Mouse (Mus musculus) midbrain, embryonic 12.5 days (tissue): ENCODE measurements around the gene Pbx4. TPM values are rescaled to one million over a fixed set of nuclear protein-coding genes. Genes with fewer than 3 reads are reported as not detected.
A peak's percentile ranks its signal among the peaks of the same experiment; 100 is the strongest.

Experiments
- ATAC-seq: fragments of 200-750 bp; cut with Nextera tagmentation; 2 replicates; pipeline ENCODE4 v1.8.0; 2017; ENCODE audit warnings: low read depth, moderate TSS enrichment, moderate library complexity; ENCODE audit not compliant: low FRiP score
- H3K27ac ChIP-seq: fragments of 300-500 bp; sonication (generic); replicated peaks from 2 replicates; pipeline ENCODE4 v1.5.1; 2016; ENCODE audit warnings: mild to moderate bottlenecking
- H3K27me3 ChIP-seq: fragments of 300-500 bp; sonication (generic); 2 replicates; pipeline ENCODE4 v1.6.1; 2016; ENCODE audit warnings: mild to moderate bottlenecking
- H3K36me3 ChIP-seq: fragments of 300-500 bp; sonication (generic); 2 replicates; pipeline ENCODE4 v1.6.1; 2016
- H3K4me1 ChIP-seq: fragments of 300-500 bp; sonication (generic); 2 replicates; pipeline ENCODE4 v1.6.1; 2016
- H3K4me2 ChIP-seq: fragments of 300-500 bp; sonication (generic); replicated peaks from 2 replicates; pipeline ENCODE4 v1.6.1; 2016; ENCODE audit warnings: mild to moderate bottlenecking, moderate library complexity
- H3K4me3 ChIP-seq: fragments of 300-500 bp; sonication (generic); 2 replicates; pipeline ENCODE4 v1.5.1; 2016; ENCODE audit warnings: mild to moderate bottlenecking
- H3K9ac ChIP-seq: fragments of 300-500 bp; sonication (generic); replicated peaks from 2 replicates; pipeline ENCODE4 v1.6.1; 2016; ENCODE audit warnings: mild to moderate bottlenecking, moderate library complexity
- H3K9me3 ChIP-seq: fragments of 300-500 bp; sonication (generic); 2 replicates; pipeline ENCODE4 v1.6.1; 2016; ENCODE audit warnings: mild to moderate bottlenecking
- WGBS: fragments of 180-500 bp; shearing (Covaris S2); methylation state at CpG from one replicate; pipeline ENCODE4 v1.1.7; 2016; 5-methylcytosine and 5-hydroxymethylcytosine counted together
- polyA plus RNA-seq: library from polyadenylated mRNA; unstranded; fragments of >200 nt; fragmentation: Nextera tagmentation; extraction: Ambion mirVana; gene quantifications from 2 replicates; pipeline ENCODE4 v1.2.1, GENCODE M21; 2016

Gene Pbx4
- polyA plus RNA-seq, 1 experiment from 2014 or later, result 44.8 TPM

GRCm38 (mm10) chr8:69799946-69800345, 32.3 kb upstream of the Pbx4 start:
- peaks cover 96% of the 10 kb centered on the region for H3K36me3 ChIP-seq
- no peak overlapping the region for H3K9ac ChIP-seq
- no peak overlapping the region for H3K27ac ChIP-seq
- H3K4me3 ChIP-seq, result no peak overlapping the region
- 96% methylated on average over 5 of the region's 5 CpGs for WGBS
- no peaks in the 10 kb centered on the region for H3K4me1 ChIP-seq
- H3K27me3 ChIP-seq, result no peaks in the 10 kb centered on the region
- ATAC-seq, result no peak
- no peak overlapping the region for H3K4me2 ChIP-seq
- no peaks in the 10 kb centered on the region for H3K9me3 ChIP-seq

- no peak for ATAC-seq
- Histone ChIP-seq H3K4me1 (no peaks in the 10 kb centered on the region), H3K4me2 (no peak overlapping the region), H3K9ac (no peak overlapping the region), H3K27ac (no peak overlapping the region), H3K4me3 (no peak overlapping the region), H3K27me3 (no peaks in the 10 kb centered on the region), H3K36me3 (peaks cover 96% of the 10 kb centered on the region), H3K9me3 (no peaks in the 10 kb centered on the region)
- 92% methylated on average over 4 of the region's 4 CpGs for WGBS
These were observed 30.5 kb upstream of the Pbx4 start for GRCm38 (mm10) chr8:69801796-69802195.

- ATAC-seq, result no peak
- no peak overlapping the region for H3K4me2 ChIP-seq
- H3K4me3 ChIP-seq, result no peak overlapping the region
- no peak overlapping the region for H3K9ac ChIP-seq
- no peaks in the 10 kb centered on the region for H3K9me3 ChIP-seq
- H3K4me1 ChIP-seq, result no peaks in the 10 kb centered on the region
- H3K27me3 ChIP-seq, result no peaks in the 10 kb centered on the region
- H3K36me3 ChIP-seq, result peaks cover 96% of the 10 kb centered on the region
- H3K27ac ChIP-seq, result no peak overlapping the region
These were observed 30.1 kb upstream of the Pbx4 start for GRCm38 (mm10) chr8:69802216-69802615.

GRCm38 (mm10) chr8:69803366-69803765, 28.9 kb upstream of the Pbx4 start:
- no peak overlapping the region for H3K4me2 ChIP-seq
- H3K9ac ChIP-seq, result no peak overlapping the region
- peaks cover 2% of the 10 kb centered on the region; the same call in 1 of the 2 replicates for H3K4me1 ChIP-seq
- no peak overlapping the region for H3K27ac ChIP-seq
- 88% methylated on average over 7 of the region's 7 CpGs for WGBS
- ATAC-seq, result no peak
- H3K36me3 ChIP-seq, result peaks cover 95% of the 10 kb centered on the region
- no peak overlapping the region for H3K4me3 ChIP-seq
- no peaks in the 10 kb centered on the region for H3K9me3 ChIP-seq
- H3K27me3 ChIP-seq, result no peaks in the 10 kb centered on the region

GRCm38 (mm10) chr8:69804537-69804936, 27.8 kb upstream of the Pbx4 start:
- WGBS, result 87% methylated on average over 6 of the region's 6 CpGs
- H3K27me3 ChIP-seq, result no peaks in the 10 kb centered on the region
- peaks cover 12% of the 10 kb centered on the region for H3K4me1 ChIP-seq
- no peaks in the 10 kb centered on the region for H3K9me3 ChIP-seq
- H3K27ac ChIP-seq, result no peak overlapping the region
- no peak overlapping the region for H3K4me3 ChIP-seq
- no peak for ATAC-seq
- no peak overlapping the region for H3K9ac ChIP-seq
- H3K4me2 ChIP-seq, result no peak overlapping the region
- peaks cover 83% of the 10 kb centered on the region for H3K36me3 ChIP-seq

- no peak overlapping the region for H3K9ac ChIP-seq
- H3K4me3 ChIP-seq, result no peak overlapping the region
- H3K9me3 ChIP-seq, result no peaks in the 10 kb centered on the region
- H3K4me2 ChIP-seq, result no peak overlapping the region
- H3K27me3 ChIP-seq, result no peaks in the 10 kb centered on the region
- H3K4me1 ChIP-seq, result peaks cover 16% of the 10 kb centered on the region
- peaks cover 78% of the 10 kb centered on the region for H3K36me3 ChIP-seq
- no peak for ATAC-seq
- 94% methylated on average over 10 of the region's 10 CpGs for WGBS
- no peak overlapping the region for H3K27ac ChIP-seq
These were observed 27.2 kb upstream of the Pbx4 start for GRCm38 (mm10) chr8:69805086-69805485.

GRCm38 (mm10) chr8:69805491-69805890, 26.8 kb upstream of the Pbx4 start:
- ATAC-seq, result no peak
- H3K4me1 ChIP-seq, result peaks cover 16% of the 10 kb centered on the region
- H3K9me3 ChIP-seq, result no peaks in the 10 kb centered on the region
- no peak overlapping the region for H3K27ac ChIP-seq
- no peaks in the 10 kb centered on the region for H3K27me3 ChIP-seq
- 93% methylated on average over 9 of the region's 9 CpGs for WGBS
- H3K9ac ChIP-seq, result no peak overlapping the region
- no peak overlapping the region for H3K4me3 ChIP-seq
- H3K4me2 ChIP-seq, result no peak overlapping the region
- peaks cover 74% of the 10 kb centered on the region for H3K36me3 ChIP-seq

GRCm38 (mm10) chr8:69807236-69807635, 25.1 kb upstream of the Pbx4 start:
- no peak overlapping the region for H3K4me3 ChIP-seq
- H3K4me2 ChIP-seq, result no peak overlapping the region
- H3K27me3 ChIP-seq, result no peaks in the 10 kb centered on the region
- 84% methylated on average over 5 of the region's 5 CpGs for WGBS
- ATAC-seq, result no peak
- peaks cover 70% of the 10 kb centered on the region for H3K36me3 ChIP-seq
- peaks cover 16% of the 10 kb centered on the region for H3K4me1 ChIP-seq
- H3K27ac ChIP-seq, result no peak overlapping the region
- no peaks in the 10 kb centered on the region for H3K9me3 ChIP-seq
- no peak overlapping the region for H3K9ac ChIP-seq

GRCm38 (mm10) chr8:69808094-69808863, 24.0 kb upstream of the Pbx4 start, which contains the start of gene Gmip:
Gene Gmip, plus strand, starts transcription at chr8:69808679.
- Histone ChIP-seq H3K4me1 (peaks cover 16% of the 10 kb centered on the region), H3K9ac (peak within 1 kb of the TSS; percentile 81), H3K4me2 (peak within 1 kb of the TSS; percentile 86), H3K27ac (peak within 1 kb of the TSS; percentile 66), H3K4me3 (peak within 1 kb of the TSS; percentile 51), H3K27me3 (no peaks in the 10 kb centered on the region), H3K9me3 (no peaks in the 10 kb centered on the region), H3K36me3 (peaks cover 64% of the 10 kb centered on the region)
- ATAC-seq, result peak; percentile 80
- WGBS, result 7% methylated on average over 28 of the region's 28 CpGs

- Histone ChIP-seq H3K27ac (peak overlapping the region; percentile 66), H3K9ac (peak overlapping the region; percentile 81), H3K9me3 (no peaks in the 10 kb centered on the region), H3K4me3 (peak overlapping the region; percentile 51), H3K4me2 (peak overlapping the region; percentile 86), H3K4me1 (peaks cover 16% of the 10 kb centered on the region), H3K27me3 (no peaks in the 10 kb centered on the region), H3K36me3 (peaks cover 64% of the 10 kb centered on the region)
- ATAC-seq, result peak; percentile 68
- WGBS, result 3% methylated on average over 23 of the region's 23 CpGs
These were observed 23.4 kb upstream of the Pbx4 start for GRCm38 (mm10) chr8:69808864-69809403.

GRCm38 (mm10) chr8:69809820-69810219, 22.5 kb upstream of the Pbx4 start:
- Histone ChIP-seq H3K9ac (no peak overlapping the region), H3K36me3 (peaks cover 66% of the 10 kb centered on the region), H3K27me3 (no peaks in the 10 kb centered on the region), H3K9me3 (no peaks in the 10 kb centered on the region), H3K4me1 (peaks cover 16% of the 10 kb centered on the region), H3K27ac (no peak overlapping the region), H3K4me3 (no peak overlapping the region), H3K4me2 (peak overlapping the region; percentile 86)
- no peak for ATAC-seq
- 69% methylated on average over 3 of the region's 3 CpGs for WGBS

GRCm38 (mm10) chr8:69814881-69815280, 17.4 kb upstream of the Pbx4 start:
- Histone ChIP-seq H3K4me2 (no peak overlapping the region), H3K4me3 (no peak overlapping the region), H3K4me1 (peaks cover under 1% of the 10 kb centered on the region; the same call in 1 of the 2 replicates), H3K9ac (no peak overlapping the region), H3K27me3 (peaks cover 8% of the 10 kb centered on the region), H3K27ac (no peak overlapping the region), H3K36me3 (peaks cover 60% of the 10 kb centered on the region), H3K9me3 (no peaks in the 10 kb centered on the region)
- ATAC-seq, result no peak
- 88% methylated on average over 2 of the region's 2 CpGs for WGBS
